Mouse (Mus musculus) G1E (cell line): Measurements from ENCODE around the gene Pfn3. TPM values are rescaled to one million over a fixed set of nuclear protein-coding genes. Genes with fewer than 3 reads are reported as not detected.

Source experiments
- ATAC-seq: 2 replicates; pipeline ENCODE4 v1.8.0; 2016; ENCODE audit warnings: mild to moderate bottlenecking; ENCODE audit not compliant: insufficient number of reproducible peaks, poor library complexity, low FRiP score, severe bottlenecking; ENCODE audit errors: extremely low read depth
- DNase-seq: peaks from one replicate; pipeline ENCODE4 v3.0.0; 2012; ENCODE audit warnings: low spot score
- H3K27me3 ChIP-seq: 2 replicates; pipeline ENCODE4 v1.6.1; 2012; ENCODE audit warnings: mild to moderate bottlenecking, low read length, inconsistent platforms; ENCODE audit not compliant: insufficient read depth
- H3K36me3 ChIP-seq: replicated peaks from 2 replicates; pipeline ENCODE3; 2012; ENCODE audit warnings: mild to moderate bottlenecking, inconsistent platforms
- H3K4me1 ChIP-seq: 2 replicates; pipeline ENCODE4 v1.6.1; 2012; ENCODE audit warnings: low read depth, low read length, inconsistent platforms, mixed read lengths; ENCODE audit not compliant: insufficient read depth
- H3K4me3 ChIP-seq: 2 replicates; pipeline ENCODE4 v1.5.1; 2012; ENCODE audit warnings: low read depth, mild to moderate bottlenecking, inconsistent platforms, low read length, moderate library complexity, mixed read lengths
- H3K9me3 ChIP-seq: replicated peaks from 2 replicates; pipeline ENCODE4 v1.6.1; 2012; ENCODE audit warnings: inconsistent platforms
- CTCF ChIP-seq: IDR thresholded peaks from 2 replicates; pipeline ENCODE4 v1.5.1; 2012; ENCODE audit warnings: low read depth, low read length, inconsistent platforms, mixed read lengths
- GATA1 ChIP-seq: IDR thresholded peaks from 2 replicates; pipeline ENCODE4 v1.6.1; 2012; ENCODE audit warnings: borderline replicate concordance, low read length, inconsistent platforms, mixed read lengths
- GATA2 ChIP-seq: IDR thresholded peaks from 2 replicates; pipeline ENCODE4 v1.6.1; 2012; ENCODE audit warnings: low read depth, low read length, inconsistent platforms, borderline replicate concordance
- POLR2AphosphoS5 ChIP-seq: IDR thresholded peaks from 2 replicates; pipeline ENCODE4 v1.6.1; 2012; ENCODE audit warnings: low read depth, low read length, inconsistent platforms; ENCODE audit not compliant: insufficient replicate concordance
- TAL1 ChIP-seq: conservative IDR thresholded peaks from 2 replicates; pipeline ENCODE4 v1.6.1; 2012; ENCODE audit warnings: low read depth, low read length, inconsistent platforms, mixed read lengths
- polyA plus RNA-seq: library from polyadenylated mRNA; stranded (reverse); fragments of >175 nt; gene quantifications from 2 replicates; pipeline ENCODE4 v1.2.3, GENCODE M21; 2012
- total RNA-seq, 2 experiments: library from RNA; stranded (forward) in 1 of 2; stranded (reverse) in 1 of 2; fragments of 200-1000 nt in 1 of 2; fragments of >200 nt in 1 of 2; fragmentation: Nextera tagmentation in 1 of 2; gene quantifications; 2 replicates each; pipeline ENCODE4 v1.2.3; 2014 to 2017

The Pfn3 gene
- total and polyA plus RNA-seq, 3 experiments: not detected

DNA sequence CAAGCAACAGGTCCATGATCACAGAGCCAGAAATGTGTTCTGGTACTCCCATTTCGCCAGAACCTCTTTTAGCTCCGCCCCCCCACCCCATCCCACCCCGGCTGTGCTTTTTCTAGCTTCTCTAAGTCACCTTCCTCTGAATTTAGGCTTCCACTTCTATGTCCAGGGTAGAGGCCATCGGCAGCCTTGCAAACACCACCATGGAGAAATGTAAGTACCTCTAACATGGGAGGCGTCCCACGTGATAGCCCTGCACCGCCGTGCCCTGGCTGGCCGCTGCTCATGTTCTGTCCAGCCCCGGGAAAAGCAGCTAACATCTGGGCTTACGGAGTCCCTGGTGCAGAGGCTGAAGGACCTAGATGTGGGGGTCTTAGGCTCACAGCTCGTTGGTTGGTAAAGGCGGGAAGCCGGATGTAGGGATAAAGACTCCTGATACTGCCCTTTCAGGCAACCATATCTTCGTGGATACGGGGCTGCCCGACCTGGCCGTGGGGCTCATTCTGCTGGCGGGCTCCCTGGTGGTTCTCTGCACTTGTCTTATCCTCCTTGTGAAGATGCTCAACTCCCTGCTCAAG, 6.4 kb downstream of the Pfn3 start:
- peaks cover 8% of the 10 kb centered on the region for H3K9me3 ChIP-seq
- no peak overlapping the region for H3K4me3 ChIP-seq
- DNase-seq: no peak
- H3K36me3 ChIP-seq: no peaks in the 10 kb centered on the region
- peaks cover 68% of the 10 kb centered on the region for H3K27me3 ChIP-seq
- TF ChIP-seq GATA2 (no peak), CTCF (no peak), GATA1 (no peak), TAL1 (no peak), POLR2AphosphoS5 (no peak)
- peaks cover 23% of the 10 kb centered on the region for H3K4me1 ChIP-seq
- ATAC-seq: no peak

- DNase-seq (no peak), ATAC-seq (no peak)
- Histone ChIP-seq H3K4me1 (peaks cover 11% of the 10 kb centered on the region), H3K4me3 (no peak overlapping the region), H3K9me3 (peaks cover 8% of the 10 kb centered on the region), H3K27me3 (peaks cover 75% of the 10 kb centered on the region), H3K36me3 (no peaks in the 10 kb centered on the region)
- TF ChIP-seq TAL1 (no peak), GATA2 (no peak), CTCF (no peak), GATA1 (no peak), POLR2AphosphoS5 (no peak)
Observed at GRCm38 (mm10) chr13:55407341-55407740, 7.7 kb downstream of the Pfn3 start.

DNA sequence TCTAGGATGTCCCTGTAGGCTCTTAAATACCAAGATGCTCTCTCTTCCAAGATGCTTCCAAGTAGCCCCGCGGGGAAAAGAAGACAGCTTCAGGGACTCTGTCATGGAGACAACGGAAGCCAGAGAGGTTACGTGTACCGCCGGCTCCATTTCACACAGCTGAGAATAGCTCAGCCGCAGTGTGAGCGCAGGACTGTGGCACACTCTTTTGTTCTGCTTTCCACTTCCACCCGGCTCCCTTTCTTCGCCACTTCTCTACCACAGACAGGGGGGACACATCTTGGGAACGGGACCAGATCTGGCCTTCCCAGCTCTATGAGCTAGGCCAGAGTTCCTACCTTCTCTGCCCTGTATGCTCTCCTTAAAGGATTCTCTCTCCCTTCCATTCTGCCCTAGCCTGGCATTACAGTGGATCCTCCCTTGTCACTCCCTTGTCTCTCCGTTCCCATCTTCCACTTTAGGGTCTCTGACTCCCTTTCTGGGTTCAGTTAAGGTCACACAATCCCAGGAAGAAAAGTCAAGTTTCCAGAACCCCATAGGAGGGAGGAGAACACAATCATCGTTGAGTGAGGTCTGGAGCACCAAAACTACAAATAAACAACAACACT, 9.1 kb downstream of the Pfn3 start:
- Histone ChIP-seq H3K36me3 (no peaks in the 10 kb centered on the region), H3K27me3 (peaks cover 77% of the 10 kb centered on the region), H3K4me1 (peaks cover 7% of the 10 kb centered on the region), H3K9me3 (peaks cover 8% of the 10 kb centered on the region), H3K4me3 (no peak overlapping the region)
- ATAC-seq (no peak), DNase-seq (no peak)
- TF ChIP-seq GATA2 (no peak), TAL1 (no peak), GATA1 (no peak), CTCF (no peak), POLR2AphosphoS5 (no peak)

GRCm38 (mm10) chr13:55404853-55405782, 9.9 kb downstream of the Pfn3 start:
- H3K9me3 ChIP-seq: peaks cover 8% of the 10 kb centered on the region
- ATAC-seq: no peak
- H3K4me3 ChIP-seq: no peak overlapping the region
- no peak for TF ChIP-seq GATA2
- peak; percentile 77 for TF ChIP-seq CTCF
- H3K4me1 ChIP-seq: peaks cover 7% of the 10 kb centered on the region
- peak; percentile 47 for DNase-seq
- H3K27me3 ChIP-seq: peaks cover 82% of the 10 kb centered on the region
- no peaks in the 10 kb centered on the region for H3K36me3 ChIP-seq

DNA sequence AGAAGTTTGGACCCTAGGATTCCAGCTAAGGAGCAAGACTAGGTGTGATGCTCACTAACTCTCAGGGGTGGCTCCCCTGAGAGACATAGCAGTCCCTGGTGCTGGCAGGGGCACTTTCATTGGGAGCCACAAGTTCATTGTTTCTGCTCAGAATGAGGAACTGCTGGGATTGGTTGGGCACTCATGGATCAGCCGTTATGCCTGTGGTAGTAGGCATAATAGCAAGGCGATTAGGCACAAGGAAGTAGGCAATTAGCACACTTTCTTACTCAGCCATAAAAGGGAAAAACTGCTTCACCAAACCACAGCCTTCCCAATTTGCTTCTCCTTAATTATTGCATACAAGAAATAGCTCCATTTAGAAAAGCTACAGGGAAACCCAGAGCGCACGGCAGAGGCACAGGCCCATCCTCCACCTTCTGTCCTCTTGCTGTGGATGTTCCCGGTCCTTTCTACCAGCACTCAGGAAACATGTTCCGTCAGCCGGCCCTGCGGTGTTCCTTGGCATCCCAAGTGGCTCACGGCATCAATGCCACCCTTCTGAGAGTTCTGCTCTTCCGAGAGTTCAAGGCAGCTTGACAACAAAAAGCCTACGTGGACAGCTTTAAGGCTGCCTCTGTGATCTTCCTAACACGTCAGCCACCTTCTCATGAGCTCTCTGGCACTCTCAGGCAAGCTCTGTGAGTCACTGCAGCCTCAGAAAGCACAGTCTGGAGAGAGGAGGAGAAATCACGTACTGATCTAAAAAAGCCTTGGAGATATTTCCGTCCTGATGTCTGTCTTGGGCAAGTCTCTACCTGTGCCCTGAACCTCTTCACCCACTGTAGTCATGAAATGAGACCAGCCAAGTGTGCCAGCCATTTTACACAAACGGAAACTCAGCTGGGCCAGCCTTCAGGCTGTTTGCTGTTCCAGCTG, 10.8 kb downstream of the Pfn3 start:
- H3K4me1 ChIP-seq: peaks cover 7% of the 10 kb centered on the region
- H3K4me3 ChIP-seq: no peak overlapping the region
- no peak for TF ChIP-seq GATA1
- no peak for TF ChIP-seq GATA2
- TF ChIP-seq POLR2AphosphoS5: no peak
- TF ChIP-seq TAL1: no peak
- H3K27me3 ChIP-seq: peaks cover 80% of the 10 kb centered on the region
- ATAC-seq (no peak), DNase-seq (no peak)
- H3K36me3 ChIP-seq: no peaks in the 10 kb centered on the region
- H3K9me3 ChIP-seq: peaks cover 8% of the 10 kb centered on the region

DNA sequence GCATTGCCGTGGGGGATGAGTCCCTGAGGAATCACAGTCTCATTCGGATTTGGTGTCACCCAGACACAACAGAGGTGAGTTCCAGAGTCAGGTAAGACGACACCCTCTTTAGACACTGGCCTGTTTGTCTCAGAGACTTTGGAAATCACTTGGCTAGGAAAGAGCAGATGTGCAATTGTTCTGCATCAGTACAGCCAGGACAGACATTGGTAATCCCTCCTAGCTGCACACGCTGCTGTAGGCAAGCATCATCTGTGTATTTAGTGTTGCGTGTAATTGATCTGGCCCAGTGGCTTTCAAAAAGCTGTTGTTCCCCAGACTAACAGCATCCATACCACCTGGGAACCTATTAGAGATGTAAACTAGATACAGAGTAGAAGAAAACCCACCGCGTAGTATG, 11.8 kb downstream of the Pfn3 start:
- Histone ChIP-seq H3K36me3 (no peaks in the 10 kb centered on the region), H3K27me3 (peaks cover 81% of the 10 kb centered on the region), H3K9me3 (peaks cover 8% of the 10 kb centered on the region), H3K4me3 (no peak overlapping the region), H3K4me1 (peaks cover 7% of the 10 kb centered on the region)
- ATAC-seq (no peak), DNase-seq (no peak)
- no peak for TF ChIP-seq GATA1
